8 mouse cellular contexts compared by ENCODE assay signal in the genomic region with DNA sequence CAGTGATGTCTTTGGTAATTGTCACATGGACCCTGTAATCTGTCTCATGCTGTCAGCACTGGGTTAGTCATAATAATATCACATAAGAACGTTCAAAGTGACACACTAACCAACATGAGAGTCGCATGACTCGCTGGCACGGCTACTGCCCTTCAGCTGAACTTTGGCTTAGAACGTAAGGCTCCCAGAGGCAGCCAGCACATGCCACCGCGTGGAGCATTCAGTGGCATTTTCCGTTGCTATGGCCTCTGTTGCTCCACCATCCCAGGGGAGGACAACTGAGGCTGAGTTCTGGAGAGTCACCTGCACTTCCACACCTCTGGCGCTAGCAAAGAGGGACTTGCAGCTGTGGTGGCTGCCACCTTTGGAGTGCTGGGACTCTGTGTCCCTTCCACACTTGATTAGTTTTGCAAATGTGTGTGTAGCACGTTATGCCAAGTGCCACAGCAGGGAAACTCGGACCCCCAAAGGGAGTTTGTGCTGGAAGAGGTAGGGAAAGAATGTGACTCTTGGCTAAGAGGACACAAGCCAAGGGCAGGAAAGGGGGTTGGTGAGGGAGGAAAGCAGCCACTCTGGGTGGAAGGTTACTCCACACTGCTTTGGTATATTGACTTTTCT. TPM values are rescaled to one million over a fixed set of nuclear protein-coding genes. Genes with fewer than 3 reads are reported as not detected.
DNase-seq lines count a peak whose midpoint lies in the region; ATAC-seq and TF ChIP-seq lines count a peak whose summit lies in the region.

No protein-coding gene starts in this region.

- peak; percentile 86 for ATAC-seq in kidney, embryonic 15.5 days (replicated peaks; ENCODE audit: low FRiP score)
- ATAC-seq in lung, embryonic 16.5 days (ENCODE audit: low read depth) = peak; percentile 70
- ATAC-seq in megakaryocyte-erythroid progenitor cell, adult 5-6 weeks (replicated peaks; ENCODE audit: low FRiP score, low TSS enrichment, poor library complexity, severe bottlenecking) = no peak

- WGBS in heart, adult 2 months = 20% methylated on average over 11 of the region's 11 CpGs
- WGBS in kidney, embryonic 15.5 days = 14% methylated on average over 11 of the region's 11 CpGs
- 5% methylated on average over 11 of the region's 11 CpGs for WGBS in lung, embryonic 16.5 days

- no peaks in the 10 kb centered on the region; the same call in 1 of the 2 replicates for H3K36me3 ChIP-seq in heart, adult 2 months (ENCODE audit: control insufficient read depth, insufficient read depth, low read length)
- no peaks in the 10 kb centered on the region for H3K36me3 ChIP-seq in kidney, embryonic 15.5 days
- no peaks in the 10 kb centered on the region for H3K36me3 ChIP-seq in lung, embryonic 16.5 days (ENCODE audit: control insufficient read depth, insufficient read depth, low read length)

- TF ChIP-seq CTCF in heart, adult 2 months (IDR thresholded peaks at IDR 0.05) = no peak

- no peak overlapping the region for H3K4me3 ChIP-seq in heart, adult 2 months
- no peak overlapping the region for H3K4me3 ChIP-seq in kidney, embryonic 15.5 days (replicated peaks)
- H3K4me3 ChIP-seq in lung, embryonic 16.5 days (ENCODE audit: low read length) = no peak overlapping the region

- no peak overlapping the region for H3K9ac ChIP-seq in heart, adult 2 months (ENCODE audit: low read depth, low read length)
- no peak overlapping the region for H3K9ac ChIP-seq in kidney, embryonic 15.5 days
- H3K9ac ChIP-seq in lung, embryonic 16.5 days (ENCODE audit: low read length) = no peak overlapping the region

- DNase-seq in adrenal gland, postnatal 25 days = peak; percentile 28
- peak; percentile 56 to 77 for DNase-seq in heart, adult 2 months
- DNase-seq in cerebellum, adult 8-10 months = no peak
- no peak for DNase-seq in layer of hippocampus, postnatal 36 days
- DNase-seq in spleen, postnatal 36 days (ENCODE audit: low spot score in 2 of 2) = no peak

- no peak for TF ChIP-seq POLR2A in heart, adult 2 months (IDR thresholded peaks at IDR 0.05; ENCODE audit: insufficient read depth, low read depth, low read length)

- peak overlapping the region; percentile 27 for H3K4me2 ChIP-seq in kidney, embryonic 15.5 days
- H3K4me2 ChIP-seq in lung, embryonic 16.5 days (ENCODE audit: low read depth, low read length) = peak overlapping the region; percentile 36

- peak; percentile 96 for TF ChIP-seq EP300 in heart, adult 2 months (IDR thresholded peaks at IDR 0.05; ENCODE audit: insufficient read depth, low read depth, low read length)

- H3K27ac ChIP-seq in heart, adult 2 months = peak overlapping the region; percentile 82
- no peak overlapping the region for H3K27ac ChIP-seq in kidney, embryonic 15.5 days
- H3K27ac ChIP-seq in lung, embryonic 16.5 days (ENCODE audit: low read length) = no peak overlapping the region

- no peaks in the 10 kb centered on the region for H3K27me3 ChIP-seq in heart, adult 2 months (ENCODE audit: control insufficient read depth, insufficient read depth, low read length)
- H3K27me3 ChIP-seq in kidney, embryonic 15.5 days = no peaks in the 10 kb centered on the region
- H3K27me3 ChIP-seq in lung, embryonic 16.5 days (ENCODE audit: control insufficient read depth, insufficient read depth, low read depth, low read length) = no peaks in the 10 kb centered on the region

- intact Hi-C loops in heart, adult 2 months (cut with DNase I) = loop anchor here (5.0 to 10.0 kb wide), 3 partner anchors 39 to 547 kb away; no protein-coding TSS in a partner anchor

- peaks cover 2% of the 10 kb centered on the region; the same call in 1 of the 2 replicates for H3K4me1 ChIP-seq in heart, adult 2 months (ENCODE audit: control insufficient read depth, insufficient read depth, low read length)
- peaks cover 11% of the 10 kb centered on the region; the same call in 1 of the 2 replicates for H3K4me1 ChIP-seq in kidney, embryonic 15.5 days
- H3K4me1 ChIP-seq in lung, embryonic 16.5 days (replicated peaks; ENCODE audit: control insufficient read depth, insufficient read depth, low read length) = peaks cover 7% of the 10 kb centered on the region

- H3K79me2 ChIP-seq in heart, adult 2 months (replicated peaks; ENCODE audit: control insufficient read depth, insufficient read depth, low read length) = no peaks in the 10 kb centered on the region

- no peaks in the 10 kb centered on the region for H3K9me3 ChIP-seq in kidney, embryonic 15.5 days (replicated peaks)
- H3K9me3 ChIP-seq in lung, embryonic 16.5 days (ENCODE audit: control insufficient read depth, low read length) = no peaks in the 10 kb centered on the region

RNA-seq across cellular contexts. Expression of a gene that starts 24.1 kb away (rescaled TPM):
- total RNA-seq in adrenal gland, postnatal 25 days (2021) = 4.8 and 9.2 TPM in 2 replicates
- total RNA-seq in heart, adult 2 months (2021) = 100 to 1,000 TPM; 129 to 146 TPM
- 27.9 and 46.5 TPM in 2 replicates for polyA plus RNA-seq in heart, adult 2 months (2012; rRNA removed)
- polyA plus RNA-seq in kidney, embryonic 15.5 days (2015; fragmentation: Nextera tagmentation; extraction: Ambion mirVana) = 16.6 and 18.7 TPM in 2 replicates
- 8.1 TPM in 2 replicates for polyA plus RNA-seq in lung, embryonic 16.5 days (2015; fragmentation: Nextera tagmentation; extraction: Ambion mirVana)
- not detected in 2 replicates for total RNA-seq in megakaryocyte-erythroid progenitor cell, adult 5-6 weeks (2014; fragmentation: Nextera tagmentation)
- not detected in 2 replicates for total RNA-seq in megakaryocyte-erythroid progenitor cell, adult 5-6 weeks (2017)
- 10 to 100 TPM; 42.8 to 46.1 TPM for total RNA-seq in layer of hippocampus, postnatal 36 days (2021)

Comparison
In these comparisons a context has a peak if more than half of its experiments do, and no peak if none do; other contexts are left out.
1. DNase-seq: peak in adrenal gland, postnatal 25 days (single experiment) and heart, adult 2 months (2 of 2); none in cerebellum, adult 8-10 months (single experiment), layer of hippocampus, postnatal 36 days (0 of 2) and spleen, postnatal 36 days (0 of 2).